Mouse (Mus musculus) stomach, embryonic 14.5 days (tissue): Measurements from ENCODE around the gene Ppfibp1. TPM values are rescaled to one million over a fixed set of nuclear protein-coding genes. Genes with fewer than 3 reads are reported as not detected.
"Not testable (repeated sequence)": the region's sequence is repeated elsewhere in the genome, so short reads cannot be mapped to it uniquely, and the experiment has no call there.

ENCODE experiments used
- ATAC-seq: fragments of 200-750 bp; cut with Nextera tagmentation; 2 replicates; pipeline ENCODE4 v1.8.0; 2017; ENCODE audit warnings: low read depth, moderate TSS enrichment; ENCODE audit not compliant: insufficient number of reproducible peaks, insufficient read depth, low FRiP score
- H3K27ac ChIP-seq: fragments of 300-500 bp; sonication (generic); 2 replicates; pipeline ENCODE4 v1.5.1; 2014; ENCODE audit warnings: mild to moderate bottlenecking, low read length, moderate library complexity, mixed read lengths
- H3K27me3 ChIP-seq: fragments of 300-500 bp; sonication (generic); 2 replicates; pipeline ENCODE4 v1.6.1; 2014; ENCODE audit warnings: low read length, control low read depth, mixed read lengths; ENCODE audit not compliant: control insufficient read depth, insufficient read depth
- H3K36me3 ChIP-seq: fragments of 300-500 bp; sonication (generic); 2 replicates; pipeline ENCODE4 v1.6.1; 2014; ENCODE audit warnings: mild to moderate bottlenecking, control low read depth, low read length, moderate library complexity, mixed read lengths; ENCODE audit not compliant: control insufficient read depth, insufficient read depth
- H3K4me1 ChIP-seq: fragments of 300-500 bp; sonication (generic); 2 replicates; pipeline ENCODE4 v1.6.1; 2014; ENCODE audit warnings: low read length, control low read depth, mixed read lengths; ENCODE audit not compliant: control insufficient read depth, insufficient read depth
- H3K4me2 ChIP-seq: fragments of 300-500 bp; sonication (generic); replicated peaks from 2 replicates; pipeline ENCODE4 v1.6.1; 2014; ENCODE audit warnings: low read depth, low read length, control low read depth
- H3K4me3 ChIP-seq: fragments of 300-500 bp; sonication (generic); 2 replicates; pipeline ENCODE4 v1.5.1; 2014; ENCODE audit warnings: low read depth, low read length, control low read depth
- H3K9ac ChIP-seq: fragments of 300-500 bp; sonication (generic); replicated peaks from 2 replicates; pipeline ENCODE4 v1.6.1; 2014; ENCODE audit warnings: low read depth, mild to moderate bottlenecking, control low read depth, low read length, moderate library complexity, mixed read lengths
- H3K9me3 ChIP-seq: fragments of 300-500 bp; sonication (generic); 2 replicates; pipeline ENCODE4 v1.6.1; 2016; ENCODE audit warnings: low read depth, low read length, control low read depth; ENCODE audit not compliant: control insufficient read depth
- WGBS: fragments of 180-500 bp; shearing (Covaris S2); extraction: QIAGEN DNeasy Blood & Tissue Kit; methylation state at CpG from one replicate; pipeline ENCODE4 v1.1.7; 2014; 5-methylcytosine and 5-hydroxymethylcytosine counted together
- polyA plus RNA-seq: library from polyadenylated mRNA; unstranded; fragments of >200 nt; fragmentation: Nextera tagmentation; extraction: Ambion mirVana; gene quantifications from 2 replicates; pipeline ENCODE4 v1.2.1, GENCODE M21; 2014

Ppfibp1 gene
- polyA plus RNA-seq, 1 experiment from 2014 or later, result 41.9 TPM

- no peak overlapping the region for H3K4me2 ChIP-seq
- 0 out of 2 replicates have a peak, but pooled peaks cover 4% of the 10 kb centered on the region for H3K9me3 ChIP-seq
- 0 out of 2 replicates have a peak, but pooled peaks cover 6% of the 10 kb centered on the region for H3K4me1 ChIP-seq
- H3K27ac ChIP-seq, result no peak overlapping the region
- no peak for ATAC-seq
- H3K9ac ChIP-seq, result no peak overlapping the region
- H3K4me3 ChIP-seq, result no peak overlapping the region
- 66% methylated on average over 3 of the region's 3 CpGs for WGBS
- no peaks in the 10 kb centered on the region for H3K36me3 ChIP-seq
- no peaks in the 10 kb centered on the region for H3K27me3 ChIP-seq
Measured at GRCm38 (mm10) chr6:146851916-146852315, 36.4 kb upstream of the Ppfibp1 start.

- no peaks in the 10 kb centered on the region for H3K36me3 ChIP-seq
- ATAC-seq, result no peak
- 66% methylated on average over 4 of the region's 4 CpGs for WGBS
Measured at GRCm38 (mm10) chr6:146852739-146853138, 35.5 kb upstream of the Ppfibp1 start.

GRCm38 (mm10) chr6:146855185-146855584 is 33.1 kb upstream of the Ppfibp1 start:
- no peak overlapping the region for H3K4me2 ChIP-seq
- no peak overlapping the region for H3K4me3 ChIP-seq
- 0 out of 2 replicates have a peak, but pooled peaks cover 4% of the 10 kb centered on the region for H3K9me3 ChIP-seq
- 0 out of 2 replicates have a peak, but pooled peaks cover 6% of the 10 kb centered on the region for H3K4me1 ChIP-seq
- H3K9ac ChIP-seq, result no peak overlapping the region
- H3K27me3 ChIP-seq, result no peaks in the 10 kb centered on the region
- peak; percentile 63; the same call in 1 of the 2 replicates for ATAC-seq
- WGBS, result 93% methylated on average over 9 of the region's 9 CpGs
- no peak overlapping the region for H3K27ac ChIP-seq
- no peaks in the 10 kb centered on the region for H3K36me3 ChIP-seq

More at GRCm38 (mm10) chr6:146852739-146853138, 35.5 kb upstream of the Ppfibp1 start:
- Histone ChIP-seq H3K9me3 (0 out of 2 replicates have a peak, but pooled peaks cover 4% of the 10 kb centered on the region), H3K27ac (no peak overlapping the region), H3K27me3 (no peaks in the 10 kb centered on the region), H3K4me3 (no peak overlapping the region), H3K9ac (no peak overlapping the region), H3K4me2 (no peak overlapping the region), H3K4me1 (0 out of 2 replicates have a peak, but pooled peaks cover 6% of the 10 kb centered on the region)

GRCm38 (mm10) chr6:146857386-146857785 is 30.9 kb upstream of the Ppfibp1 start:
- 0 out of 2 replicates have a peak, but pooled peaks cover 6% of the 10 kb centered on the region for H3K4me1 ChIP-seq

GRCm38 (mm10) chr6:146863154-146863553 is 25.1 kb upstream of the Ppfibp1 start:
- Histone ChIP-seq H3K4me1 (no peaks in the 10 kb centered on the region), H3K36me3 (no peaks in the 10 kb centered on the region)
- WGBS, result 92% methylated on average over 2 of the region's 2 CpGs

More at GRCm38 (mm10) chr6:146857386-146857785, 30.9 kb upstream of the Ppfibp1 start:
- no peak for ATAC-seq
- H3K9me3 ChIP-seq, result 0 out of 2 replicates have a peak, but pooled peaks cover 4% of the 10 kb centered on the region
- H3K27me3 ChIP-seq, result no peaks in the 10 kb centered on the region
- H3K36me3 ChIP-seq, result no peaks in the 10 kb centered on the region
- H3K9ac ChIP-seq, result no peak overlapping the region
- no peak overlapping the region for H3K4me2 ChIP-seq
- 96% methylated on average over 2 of the region's 2 CpGs for WGBS
- H3K27ac ChIP-seq, result no peak overlapping the region
- H3K4me3 ChIP-seq, result no peak overlapping the region

GRCm38 (mm10) chr6:146864370-146864769 is 23.9 kb upstream of the Ppfibp1 start:
- not testable (repeated sequence) for H3K9me3 ChIP-seq, H3K27ac ChIP-seq, H3K9ac ChIP-seq, H3K27me3 ChIP-seq, H3K4me2 ChIP-seq, H3K4me3 ChIP-seq, H3K36me3 ChIP-seq, ATAC-seq, H3K4me1 ChIP-seq
- WGBS, result 100% methylated on average over 4 of the region's 5 CpGs

More at GRCm38 (mm10) chr6:146863154-146863553, 25.1 kb upstream of the Ppfibp1 start:
- Histone ChIP-seq H3K27ac (no peak overlapping the region), H3K4me3 (no peak overlapping the region), H3K9me3 (no peaks in the 10 kb centered on the region), H3K9ac (no peak overlapping the region), H3K4me2 (no peak overlapping the region), H3K27me3 (no peaks in the 10 kb centered on the region)
- no peak for ATAC-seq

- H3K9ac ChIP-seq, result no peak overlapping the region
- no peak for ATAC-seq
Measured at GRCm38 (mm10) chr6:146865701-146866100, 22.6 kb upstream of the Ppfibp1 start.

GRCm38 (mm10) chr6:146871975-146872374 is 16.3 kb upstream of the Ppfibp1 start:
- no peak overlapping the region for H3K4me3 ChIP-seq

More at GRCm38 (mm10) chr6:146865701-146866100, 22.6 kb upstream of the Ppfibp1 start:
- no peak overlapping the region for H3K4me2 ChIP-seq
- 85% methylated on average over 4 of the region's 4 CpGs for WGBS
- no peak overlapping the region for H3K4me3 ChIP-seq
- H3K4me1 ChIP-seq, result no peaks in the 10 kb centered on the region
- no peaks in the 10 kb centered on the region for H3K9me3 ChIP-seq
- H3K36me3 ChIP-seq, result no peaks in the 10 kb centered on the region
- no peaks in the 10 kb centered on the region for H3K27me3 ChIP-seq
- H3K27ac ChIP-seq, result no peak overlapping the region

GRCm38 (mm10) chr6:146874415-146874814 is 13.9 kb upstream of the Ppfibp1 start:
- WGBS, result 79% methylated on average over 6 of the region's 6 CpGs

More at GRCm38 (mm10) chr6:146871975-146872374, 16.3 kb upstream of the Ppfibp1 start:
- no peak for ATAC-seq
- H3K9me3 ChIP-seq, result no peaks in the 10 kb centered on the region
- H3K9ac ChIP-seq, result no peak overlapping the region
- WGBS, result 83% methylated on average over 4 of the region's 4 CpGs
- no peak overlapping the region for H3K4me2 ChIP-seq
- H3K36me3 ChIP-seq, result no peaks in the 10 kb centered on the region
- H3K4me1 ChIP-seq, result no peaks in the 10 kb centered on the region
- H3K27me3 ChIP-seq, result no peaks in the 10 kb centered on the region
- H3K27ac ChIP-seq, result no peak overlapping the region

More at GRCm38 (mm10) chr6:146874415-146874814, 13.9 kb upstream of the Ppfibp1 start:
- Histone ChIP-seq H3K36me3 (no peaks in the 10 kb centered on the region), H3K4me3 (no peak overlapping the region), H3K4me1 (no peaks in the 10 kb centered on the region), H3K4me2 (no peak overlapping the region), H3K9ac (no peak overlapping the region), H3K27ac (no peak overlapping the region), H3K27me3 (no peaks in the 10 kb centered on the region), H3K9me3 (no peaks in the 10 kb centered on the region)
- ATAC-seq, result no peak
